Mouse (Mus musculus) liver, postnatal 0 days (tissue): ENCODE measurements at regions not wholly inside any gene's neighbourhood (a gene's known extent, or its start where the extent isn't known, plus 50 kb on each side); places are given as distances from the start of the nearest gene placed in this dataset.

Source experiments
- CTCF ChIP-seq: sonication (generic); IDR thresholded peaks from 2 replicates; pipeline ENCODE4 v1.5.1; 2016; ENCODE audit warnings: antibody characterized with exemption, low read depth
- EP300 ChIP-seq: IDR thresholded peaks from 2 replicates; pipeline ENCODE4 v1.6.1; 2016; ENCODE audit warnings: antibody characterized with exemption, low read depth, mild to moderate bottlenecking

DNA sequence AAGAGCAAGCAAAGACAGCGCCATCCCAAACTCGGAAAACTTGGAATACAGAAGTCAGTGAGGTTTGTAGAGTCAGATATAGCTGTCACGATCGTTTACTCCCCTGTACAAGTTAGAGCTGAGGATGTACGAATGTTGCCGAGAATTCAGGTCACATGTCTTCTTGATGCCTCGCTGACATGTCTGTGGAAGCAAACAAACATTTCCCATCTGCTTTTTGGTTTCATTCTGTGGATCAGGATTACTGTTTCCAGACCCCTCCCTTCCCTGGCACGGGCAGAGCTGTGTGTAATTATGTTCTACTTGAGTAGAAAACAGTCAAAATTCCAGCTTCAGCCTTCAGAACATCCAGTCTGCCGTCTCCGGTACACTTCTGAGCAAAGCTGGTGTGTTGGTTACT, 139.9 kb upstream of the St6galnac5 start:
- TF ChIP-seq CTCF (no peak), EP300 (no peak)
